Mouse (Mus musculus) forebrain, embryonic 14.5 days (tissue): Measurements from ENCODE around the gene Commd3. TPM values are rescaled to one million over a fixed set of nuclear protein-coding genes. Genes with fewer than 3 reads are reported as not detected.

Source experiments
- ATAC-seq: fragments of 200-750 bp; cut with Nextera tagmentation; 2 replicates; pipeline ENCODE4 v1.8.0; 2017; ENCODE audit warnings: mild to moderate bottlenecking, moderate library complexity
- DNase-seq: peaks from one replicate; pipeline ENCODE4 v3.0.0-alpha.2; 2015; ENCODE audit warnings: low spot score
- H3K27ac ChIP-seq: fragments of 300-500 bp; sonication (generic); 2 replicates; pipeline ENCODE4 v1.5.1; 2014; ENCODE audit warnings: low read depth, mild to moderate bottlenecking, control low read depth, low read length, moderate library complexity
- H3K27me3 ChIP-seq: fragments of 300-500 bp; sonication (generic); replicated peaks from 2 replicates; pipeline ENCODE4 v1.6.1; 2014; ENCODE audit warnings: low read length, control low read depth, mixed read lengths; ENCODE audit not compliant: control insufficient read depth, insufficient read depth
- H3K36me3 ChIP-seq: fragments of 300-500 bp; sonication (generic); 2 replicates; pipeline ENCODE4 v1.6.1; 2014; ENCODE audit warnings: low read length, control low read depth; ENCODE audit not compliant: control insufficient read depth, insufficient read depth
- H3K4me1 ChIP-seq: fragments of 300-500 bp; sonication (generic); 2 replicates; pipeline ENCODE4 v1.6.1; 2014; ENCODE audit warnings: antibody characterized with exemption, low read length, control low read depth; ENCODE audit not compliant: control insufficient read depth, insufficient read depth
- H3K4me2 ChIP-seq: fragments of 300-500 bp; sonication (generic); 2 replicates; pipeline ENCODE4 v1.6.1; 2014; ENCODE audit warnings: mild to moderate bottlenecking, control low read depth, low read length
- H3K4me3 ChIP-seq: fragments of 300-500 bp; sonication (generic); 2 replicates; pipeline ENCODE4 v1.5.1; 2014; ENCODE audit warnings: low read depth, low read length, control low read depth
- H3K9ac ChIP-seq: fragments of 300-500 bp; sonication (generic); 2 replicates; pipeline ENCODE4 v1.6.1; 2014; ENCODE audit warnings: mild to moderate bottlenecking, low read length, control low read depth, moderate library complexity
- H3K9me3 ChIP-seq: fragments of 300-500 bp; sonication (generic); replicated peaks from 2 replicates; pipeline ENCODE4 v1.6.1; 2016; ENCODE audit warnings: low read length, control low read depth, mixed read lengths; ENCODE audit not compliant: control insufficient read depth
- WGBS: fragments of 180-500 bp; shearing (Covaris S2); extraction: QIAGEN DNeasy Blood & Tissue Kit; methylation state at CpG from one replicate; pipeline ENCODE4 v1.1.7; 2014; 5-methylcytosine and 5-hydroxymethylcytosine counted together
- polyA plus RNA-seq: library from polyadenylated mRNA; unstranded; fragments of >200 nt; fragmentation: Nextera tagmentation; extraction: Ambion mirVana; gene quantifications from 2 replicates; pipeline ENCODE4 v1.2.1, GENCODE M21; 2014

Gene Commd3
- polyA plus RNA-seq, 1 experiment from 2014 or later, result 291 TPM

DNA sequence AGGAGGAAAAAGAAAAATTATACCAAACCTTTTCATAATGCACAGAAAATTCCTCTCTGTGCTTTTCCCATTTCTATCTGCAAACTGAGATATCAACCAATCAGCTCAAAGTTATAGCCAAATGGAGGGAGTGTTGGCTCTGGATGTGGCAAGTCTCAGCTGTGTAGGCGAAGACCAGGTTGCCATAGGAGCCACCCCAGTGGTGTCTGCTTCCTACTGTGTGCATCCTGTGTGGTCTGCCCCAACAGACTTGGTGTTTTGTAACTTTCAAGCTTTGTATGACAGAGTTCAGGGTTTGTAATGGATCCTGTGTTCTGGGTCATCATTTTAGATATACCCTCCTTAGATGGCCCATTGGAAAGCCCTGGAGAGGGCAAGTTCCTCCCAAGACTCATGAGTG, 52.3 kb downstream of the Commd3 start:
- WGBS, result 92% methylated on average over 1 of the region's 1 CpGs
- Histone ChIP-seq H3K4me3 (no peak overlapping the region), H3K9me3 (no peaks in the 10 kb centered on the region), H3K27ac (no peak overlapping the region), H3K9ac (no peak overlapping the region), H3K36me3 (no peaks in the 10 kb centered on the region), H3K4me1 (no peaks in the 10 kb centered on the region), H3K4me2 (no peak overlapping the region), H3K27me3 (0 out of 2 replicates have a peak, but pooled peaks cover 2% of the 10 kb centered on the region)
- no peak for DNase-seq
- no peak for ATAC-seq

Other genes with a start within 250 kb of the Commd3 start
- 45.8 and 48.9 TPM in 2 replicates for gene Bmi1, start 4.6 kb downstream of the Commd3 start, polyA plus RNA-seq
- gene Spag6, start 21.6 kb downstream of the Commd3 start, polyA plus RNA-seq, result 0.09 and 0.18 TPM in 2 replicates